Comparison of ENCODE assay signal across 8 mouse cellular contexts in genomic region chr16:23223871-23224469, GRCm38 (mm10). TPM values are rescaled to one million over a fixed set of nuclear protein-coding genes. Genes with fewer than 3 reads are reported as not detected.
A peak's percentile ranks its signal among the peaks of the same experiment; 100 is the strongest.
DNase-seq lines count a peak whose midpoint lies in the region; ATAC-seq lines count a peak whose summit lies in the region.

No protein-coding gene starts in this region.

- H3K27ac ChIP-seq in liver, embryonic 11.5 days (ENCODE audit: low read depth, low read length), result no peak overlapping the region
- H3K27ac ChIP-seq in embryonic facial prominence, embryonic 13.5 days, result peak overlapping the region; percentile 90
- H3K27ac ChIP-seq in hindbrain, embryonic 16.5 days (ENCODE audit: low read depth, low read length), result no peak overlapping the region; the same call in 1 of the 2 replicates

- no peak for ATAC-seq in liver, embryonic 11.5 days (replicated peaks; ENCODE audit: low FRiP score)
- ATAC-seq in embryonic facial prominence, embryonic 13.5 days (ENCODE audit: insufficient number of reproducible peaks, insufficient read depth, low FRiP score, low TSS enrichment, low read depth), result no peak
- ATAC-seq in hindbrain, embryonic 16.5 days, result no peak

- peak overlapping the region; percentile 63; the same call in 1 of the 2 replicates for H3K4me3 ChIP-seq in liver, embryonic 11.5 days (ENCODE audit: low read depth, low read length)
- H3K4me3 ChIP-seq in embryonic facial prominence, embryonic 13.5 days, result peak overlapping the region; percentile 75
- H3K4me3 ChIP-seq in hindbrain, embryonic 16.5 days (ENCODE audit: low read length), result peak overlapping the region; percentile 86

- H3K4me2 ChIP-seq in liver, embryonic 11.5 days, result peak overlapping the region; percentile 73
- H3K4me2 ChIP-seq in embryonic facial prominence, embryonic 13.5 days, result peak overlapping the region; percentile 85
- peak overlapping the region; percentile 93 for H3K4me2 ChIP-seq in hindbrain, embryonic 16.5 days (ENCODE audit: low read length)

- DNase-seq in liver, embryonic 11.5 days (ENCODE audit: low spot score), result no peak
- DNase-seq in liver, result no peak
- peak; percentile 63 for DNase-seq in naive thymus-derived CD4-positive, alpha-beta T cell, adult 2 months (ENCODE audit: low read depth)
- DNase-seq in cerebellum, adult 11-12 months, result no peak
- no peak for DNase-seq in adrenal gland, postnatal 10 days
- no peak for DNase-seq in spleen, adult 12 weeks (ENCODE audit: low spot score)

- H3K27me3 ChIP-seq in liver, embryonic 11.5 days (replicated peaks; ENCODE audit: control insufficient read depth, insufficient read depth, low read length), result peaks cover 52% of the 10 kb centered on the region
- no peaks in the 10 kb centered on the region for H3K27me3 ChIP-seq in embryonic facial prominence, embryonic 13.5 days
- no peaks in the 10 kb centered on the region for H3K27me3 ChIP-seq in hindbrain, embryonic 16.5 days (replicated peaks; ENCODE audit: control insufficient read depth, insufficient read depth, low read length)

- H3K4me1 ChIP-seq in liver, embryonic 11.5 days (replicated peaks; ENCODE audit: control insufficient read depth, insufficient read depth, low read length), result peaks cover 3% of the 10 kb centered on the region; the same call in 1 of the 2 replicates
- peaks cover 40% of the 10 kb centered on the region for H3K4me1 ChIP-seq in embryonic facial prominence, embryonic 13.5 days
- peaks cover 30% of the 10 kb centered on the region for H3K4me1 ChIP-seq in hindbrain, embryonic 16.5 days (ENCODE audit: control insufficient read depth, insufficient read depth, low read depth, low read length)

- no peaks in the 10 kb centered on the region for H3K9me3 ChIP-seq in liver, embryonic 11.5 days (ENCODE audit: control insufficient read depth, low read length)
- H3K9me3 ChIP-seq in embryonic facial prominence, embryonic 13.5 days, result no peaks in the 10 kb centered on the region
- no peaks in the 10 kb centered on the region for H3K9me3 ChIP-seq in hindbrain, embryonic 16.5 days (ENCODE audit: control insufficient read depth, low read length)

- no peaks in the 10 kb centered on the region for H3K36me3 ChIP-seq in liver, embryonic 11.5 days (ENCODE audit: control insufficient read depth, insufficient read depth, low read length)
- H3K36me3 ChIP-seq in embryonic facial prominence, embryonic 13.5 days, result no peaks in the 10 kb centered on the region
- H3K36me3 ChIP-seq in hindbrain, embryonic 16.5 days (ENCODE audit: control insufficient read depth, insufficient read depth, low read length), result no peaks in the 10 kb centered on the region

- H3K9ac ChIP-seq in liver, embryonic 11.5 days (ENCODE audit: low read depth, low read length), result no peak overlapping the region
- peak overlapping the region; percentile 94; the same call in 1 of the 2 replicates for H3K9ac ChIP-seq in embryonic facial prominence, embryonic 13.5 days
- peak overlapping the region; percentile 96 for H3K9ac ChIP-seq in hindbrain, embryonic 16.5 days (ENCODE audit: low read depth, low read length)

- 20% methylated on average over 12 of the region's 12 CpGs for WGBS in liver, embryonic 11.5 days
- WGBS in embryonic facial prominence, embryonic 13.5 days, result 29% methylated on average over 12 of the region's 12 CpGs
- 38% methylated on average over 12 of the region's 12 CpGs for WGBS in hindbrain, embryonic 16.5 days

RNA-seq across cellular contexts. Expression of gene St6gal1, which starts 0.6 kb away (rescaled TPM):
- polyA plus RNA-seq in liver, embryonic 11.5 days (2014; fragmentation: Nextera tagmentation; extraction: Ambion mirVana), result 16.1 and 18.7 TPM in 2 replicates
- 17.2 and 19.6 TPM in 2 replicates for polyA plus RNA-seq in embryonic facial prominence, embryonic 13.5 days (2015; fragmentation: Nextera tagmentation; extraction: Ambion mirVana)
- 18.4 and 22.6 TPM in 2 replicates for polyA plus RNA-seq in hindbrain, embryonic 16.5 days (2015; fragmentation: Nextera tagmentation; extraction: Ambion mirVana)
- 10 to 100 TPM; 41.4 to 48.5 TPM for total RNA-seq in adrenal gland, postnatal 10 days (2021)
